Mouse (Mus musculus) heart, adult 2 months (tissue): Measurements from ENCODE around the gene Itih3.

Experiments
- CTCF ChIP-seq: fragments of 200-600 bp; IDR thresholded peaks from 2 replicates; pipeline ENCODE4 v1.8.1; 2022; ENCODE audit warnings: antibody characterized with exemption, mild to moderate bottlenecking, moderate library complexity
- EP300 ChIP-seq: fragments of 200-500 bp; IDR thresholded peaks from 2 replicates; pipeline ENCODE4 v1.6.1; 2011; ENCODE audit warnings: low read depth, low read length, control low read depth; ENCODE audit not compliant: insufficient read depth
- POLR2A ChIP-seq: fragments of 200-500 bp; IDR thresholded peaks from 2 replicates; pipeline ENCODE4 v1.6.1; 2011; ENCODE audit warnings: mild to moderate bottlenecking, low read depth, low read length, control low read depth; ENCODE audit not compliant: insufficient read depth

- TF ChIP-seq EP300 (no peak), POLR2A (no peak), CTCF (no peak)
Measured at GRCm38 (mm10) chr14:30861421-30862125, 62.0 kb downstream of the Itih3 start.
